Mouse (Mus musculus) heart, postnatal 0 days (tissue): ENCODE results near the gene Pgrmc1.

Source experiments
- CTCF ChIP-seq: IDR thresholded peaks from 2 replicates; pipeline ENCODE4 v1.5.1; 2016; ENCODE audit warnings: antibody characterized with exemption, control low read depth, low read depth
- EP300 ChIP-seq: IDR thresholded peaks from 2 replicates; pipeline ENCODE4 v1.6.1; 2016; ENCODE audit warnings: antibody characterized with exemption, low read depth

- no peak for TF ChIP-seq CTCF
- no peak for TF ChIP-seq EP300
These were observed 30.1 kb downstream of the Pgrmc1 start for GRCm38 (mm10) chrX:36628102-36628501.
